Mouse (Mus musculus): ENCODE results near the gene Gng7.

GRCm38 (mm10) chr10:80958979-80959637 lies 55.6 kb downstream of the Gng7 start:
- TF ChIP-seq POLR2A (IDR thresholded peaks at IDR 0.05; ENCODE audit: insufficient read depth, low read depth, low read length) (no peak), CTCF (IDR thresholded peaks at IDR 0.05) (no peak), EP300 (IDR thresholded peaks at IDR 0.05; ENCODE audit: insufficient read depth, low read depth, low read length) (no peak)
